Mouse (Mus musculus) intestine, embryonic 16.5 days (tissue): ENCODE measurements at regions not wholly inside any gene's neighbourhood (a gene's known extent, or its start where the extent isn't known, plus 50 kb on each side); places are given as distances from the start of the nearest gene placed in this dataset.

ENCODE experiments used
- ATAC-seq: fragments of 200-750 bp; cut with Nextera tagmentation; 2 replicates; pipeline ENCODE4 v1.8.0; 2017; ENCODE audit warnings: moderate TSS enrichment, moderate library complexity
- H3K27ac ChIP-seq: fragments of 300-500 bp; sonication (generic); 2 replicates; pipeline ENCODE4 v1.5.1; 2014; ENCODE audit warnings: mild to moderate bottlenecking, low read length
- H3K27me3 ChIP-seq: fragments of 300-500 bp; sonication (generic); replicated peaks from 2 replicates; pipeline ENCODE4 v1.6.1; 2014; ENCODE audit warnings: low read length, control low read depth, mixed read lengths; ENCODE audit not compliant: control insufficient read depth, insufficient read depth
- H3K36me3 ChIP-seq: fragments of 300-500 bp; sonication (generic); 2 replicates; pipeline ENCODE4 v1.6.1; 2014; ENCODE audit warnings: low read length, control low read depth; ENCODE audit not compliant: control insufficient read depth, insufficient read depth
- H3K4me1 ChIP-seq: fragments of 300-500 bp; sonication (generic); 2 replicates; pipeline ENCODE4 v1.6.1; 2014; ENCODE audit warnings: low read length, control low read depth, mixed read lengths; ENCODE audit not compliant: control insufficient read depth, insufficient read depth
- H3K4me2 ChIP-seq: fragments of 300-500 bp; sonication (generic); 2 replicates; pipeline ENCODE4 v1.6.1; 2014; ENCODE audit warnings: low read depth, low read length, control low read depth
- H3K4me3 ChIP-seq: fragments of 300-500 bp; sonication (generic); 2 replicates; pipeline ENCODE4 v1.5.1; 2014; ENCODE audit warnings: mild to moderate bottlenecking, low read length
- H3K9ac ChIP-seq: fragments of 300-500 bp; sonication (generic); 2 replicates; pipeline ENCODE4 v1.6.1; 2014; ENCODE audit warnings: low read depth, low read length
- H3K9me3 ChIP-seq: fragments of 300-500 bp; sonication (generic); 2 replicates; pipeline ENCODE4 v1.6.1; 2016; ENCODE audit warnings: low read length, control low read depth; ENCODE audit not compliant: control insufficient read depth
- WGBS: fragments of 180-500 bp; shearing (Covaris S2); extraction: QIAGEN DNeasy Blood & Tissue Kit; methylation state at CpG from one replicate; pipeline ENCODE4 v1.1.7; 2014; 5-methylcytosine and 5-hydroxymethylcytosine counted together

DNA sequence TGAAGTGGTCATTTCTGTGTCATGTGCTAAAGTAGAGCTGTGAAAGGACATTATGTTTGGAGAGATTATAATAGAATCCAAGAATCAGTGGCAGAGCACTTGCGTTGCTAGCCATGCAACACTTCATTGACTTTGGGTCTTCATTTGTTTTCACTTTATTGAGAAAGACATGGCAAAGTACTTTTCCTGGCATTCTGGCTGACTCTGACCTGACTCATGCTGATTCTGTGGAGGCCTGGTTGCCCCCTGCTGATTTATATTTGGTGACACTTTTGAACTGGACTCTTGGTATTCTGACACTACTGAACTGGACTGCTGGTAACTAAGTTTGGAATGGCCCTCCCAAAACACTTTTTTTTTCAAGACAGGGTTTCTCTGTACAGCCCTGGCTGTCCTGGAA is 951.6 kb downstream of the Efnb2 start:
- Histone ChIP-seq H3K27me3 (no peaks in the 10 kb centered on the region), H3K4me2 (no peak overlapping the region), H3K4me3 (no peak overlapping the region), H3K27ac (no peak overlapping the region), H3K9ac (no peak overlapping the region), H3K4me1 (no peaks in the 10 kb centered on the region), H3K9me3 (no peaks in the 10 kb centered on the region), H3K36me3 (no peaks in the 10 kb centered on the region)
- 89% methylated on average over 1 of the region's 1 CpGs for WGBS
- no peak for ATAC-seq

DNA sequence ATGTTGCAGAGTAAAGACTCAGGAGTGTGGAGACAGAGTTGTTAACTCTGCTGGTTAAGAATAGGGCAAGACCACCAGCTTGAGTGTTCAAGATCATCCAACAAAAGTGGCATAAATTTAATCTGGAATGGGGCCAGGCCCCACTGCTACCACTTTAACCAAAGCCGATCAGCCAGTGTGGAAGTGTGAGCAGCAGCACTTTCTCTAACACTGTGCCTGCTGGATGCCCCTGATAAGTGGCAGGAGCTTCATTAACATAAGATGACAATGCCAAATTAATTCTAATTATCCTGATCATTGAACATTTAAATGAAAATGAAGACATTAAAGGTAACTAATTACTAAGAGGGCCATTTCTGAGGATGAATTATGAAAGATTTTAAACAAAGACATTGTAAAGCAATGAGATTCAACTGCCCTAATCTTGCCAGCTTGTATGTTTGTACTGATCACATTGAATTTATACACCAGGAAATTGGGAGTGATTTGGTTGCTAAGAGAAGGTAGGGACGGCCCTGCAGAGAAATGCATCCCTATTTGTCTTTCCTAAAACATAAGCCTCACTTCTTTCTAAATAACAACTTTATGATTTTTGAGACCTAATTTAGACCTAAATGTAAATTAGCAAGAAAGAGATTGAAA is 969.6 kb downstream of the Efnb2 start:
- Histone ChIP-seq H3K27me3 (no peaks in the 10 kb centered on the region), H3K9ac (no peak overlapping the region), H3K4me1 (no peaks in the 10 kb centered on the region), H3K4me2 (no peak overlapping the region), H3K27ac (no peak overlapping the region), H3K36me3 (no peaks in the 10 kb centered on the region), H3K4me3 (no peak overlapping the region), H3K9me3 (no peaks in the 10 kb centered on the region)
- 80% methylated on average over 2 of the region's 2 CpGs for WGBS
- no peak for ATAC-seq

DNA sequence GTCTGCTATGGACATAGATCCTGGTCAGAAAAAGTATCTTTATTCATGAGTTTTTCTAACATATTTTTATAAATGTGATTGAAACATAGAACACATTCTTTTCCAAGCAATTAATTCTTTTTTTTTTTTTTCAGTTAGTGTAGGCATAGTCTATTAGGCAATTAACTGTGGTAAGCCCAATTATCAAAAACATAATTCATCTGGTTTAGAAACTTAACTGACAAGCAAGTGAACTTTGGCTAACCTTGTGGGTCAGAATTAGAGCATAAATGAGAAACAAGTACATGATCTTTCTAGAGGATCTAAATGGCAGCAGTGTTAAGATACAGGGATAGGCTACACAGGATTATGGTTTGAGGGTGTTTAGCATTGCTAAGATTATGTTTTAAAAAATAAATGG is 1007.2 kb downstream of the Efnb2 start:
- Histone ChIP-seq H3K27me3 (no peaks in the 10 kb centered on the region), H3K36me3 (no peaks in the 10 kb centered on the region), H3K4me1 (no peaks in the 10 kb centered on the region), H3K27ac (no peak overlapping the region), H3K9ac (no peak overlapping the region), H3K4me2 (no peak overlapping the region), H3K4me3 (no peak overlapping the region), H3K9me3 (no peaks in the 10 kb centered on the region)
- ATAC-seq, result no peak
